Mouse (Mus musculus) spleen, adult 2 months (tissue): ENCODE measurements around the gene Bicc1. TPM values are rescaled to one million over a fixed set of nuclear protein-coding genes. Genes with fewer than 3 reads are reported as not detected.

Source experiments
- DNase-seq, 2 experiments: peaks; one replicate each; pipeline versions ENCODE4 v3.0.0 to v3.0.0-alpha.2; 2012 to 2021; ENCODE audit warnings: low spot score in 2 of 2, low read depth in 1 of 2
- H3K27ac ChIP-seq: fragments of 200-500 bp; 2 replicates; pipeline ENCODE4 v1.5.1; 2012; ENCODE audit warnings: low read length, inconsistent platforms; ENCODE audit not compliant: insufficient read depth
- H3K27me3 ChIP-seq: fragments of 200-500 bp; 2 replicates; pipeline ENCODE4 v1.6.1; 2012; ENCODE audit warnings: mild to moderate bottlenecking, moderate library complexity, low read length, inconsistent platforms; ENCODE audit not compliant: control insufficient read depth, insufficient read depth
- H3K36me3 ChIP-seq: fragments of 200-500 bp; 2 replicates; pipeline ENCODE4 v1.6.1; 2012; ENCODE audit warnings: mild to moderate bottlenecking, low read length, inconsistent platforms; ENCODE audit not compliant: control insufficient read depth, insufficient read depth
- H3K4me1 ChIP-seq: fragments of 200-500 bp; 2 replicates; pipeline ENCODE4 v1.6.1; 2011; ENCODE audit warnings: inconsistent platforms; ENCODE audit not compliant: control insufficient read depth, insufficient read depth, insufficient read length
- H3K4me3 ChIP-seq: fragments of 200-500 bp; 2 replicates; pipeline ENCODE4 v1.5.1; 2011; ENCODE audit warnings: mild to moderate bottlenecking, inconsistent platforms; ENCODE audit not compliant: insufficient read depth, insufficient read length; ENCODE audit errors: extremely low read depth
- CTCF ChIP-seq: fragments of 200-500 bp; IDR thresholded peaks from 2 replicates; pipeline ENCODE4 v1.5.1; 2011; ENCODE audit warnings: mild to moderate bottlenecking, inconsistent platforms; ENCODE audit not compliant: insufficient read depth, insufficient read length, insufficient replicate concordance; ENCODE audit errors: extremely low read depth
- POLR2A ChIP-seq: fragments of 200-500 bp; IDR thresholded peaks from 2 replicates; pipeline ENCODE4 v1.6.1; 2011; ENCODE audit warnings: low read depth, low read length, inconsistent platforms
- WGBS: fragments of 180-500 bp; shearing (Covaris S2); methylation state at CpG from one replicate; pipeline ENCODE4 v1.1.7; 2018; 5-methylcytosine and 5-hydroxymethylcytosine counted together
- polyA plus RNA-seq: library from polyadenylated mRNA; depleted of rRNA; stranded (reverse); fragments of >200 nt; gene quantifications from 2 replicates; pipeline ENCODE4 v1.2.3, GENCODE M21; 2012

The Bicc1 gene
- polyA plus RNA-seq, 1 experiment, result 3.5 TPM

- WGBS, result 82% methylated on average over 6 of the region's 6 CpGs
Observed at GRCm38 (mm10) chr10:70993497-70994134, 165.9 kb downstream of the Bicc1 start.

GRCm38 (mm10) chr10:70987396-70987795 lies 172.1 kb downstream of the Bicc1 start:
- no peak overlapping the region for H3K4me3 ChIP-seq
- 69% methylated on average over 5 of the region's 5 CpGs for WGBS
- no peak overlapping the region for H3K27ac ChIP-seq
- DNase-seq, result no peak
- no peaks in the 10 kb centered on the region for H3K36me3 ChIP-seq
- H3K27me3 ChIP-seq, result no peaks in the 10 kb centered on the region
- H3K4me1 ChIP-seq, result no peaks in the 10 kb centered on the region
- no peak for TF ChIP-seq POLR2A
- TF ChIP-seq CTCF, result no peak

More at GRCm38 (mm10) chr10:70993497-70994134, 165.9 kb downstream of the Bicc1 start:
- no peak overlapping the region for H3K4me3 ChIP-seq
- no peaks in the 10 kb centered on the region for H3K4me1 ChIP-seq
- DNase-seq, result no peak
- TF ChIP-seq POLR2A (no peak), CTCF (no peak)
- no peak overlapping the region for H3K27ac ChIP-seq
- no peaks in the 10 kb centered on the region for H3K27me3 ChIP-seq
- H3K36me3 ChIP-seq, result no peaks in the 10 kb centered on the region

- Histone ChIP-seq H3K4me3 (no peak overlapping the region), H3K27ac (no peak overlapping the region), H3K4me1 (no peaks in the 10 kb centered on the region), H3K27me3 (no peaks in the 10 kb centered on the region), H3K36me3 (no peaks in the 10 kb centered on the region)
- TF ChIP-seq POLR2A (no peak), CTCF (no peak)
- no peak for DNase-seq
- 80% methylated on average over 11 of the region's 11 CpGs for WGBS
Observed at GRCm38 (mm10) chr10:70983036-70983670, 176.3 kb downstream of the Bicc1 start.

GRCm38 (mm10) chr10:70982156-70982555 lies 177.3 kb downstream of the Bicc1 start:
- Histone ChIP-seq H3K36me3 (no peaks in the 10 kb centered on the region), H3K4me3 (no peak overlapping the region), H3K4me1 (no peaks in the 10 kb centered on the region), H3K27ac (no peak overlapping the region), H3K27me3 (no peaks in the 10 kb centered on the region)
- 88% methylated on average over 7 of the region's 7 CpGs for WGBS
- TF ChIP-seq CTCF (no peak), POLR2A (no peak)
- DNase-seq, result no peak

- no peaks in the 10 kb centered on the region for H3K4me1 ChIP-seq
- H3K36me3 ChIP-seq, result no peaks in the 10 kb centered on the region
- H3K27ac ChIP-seq, result no peak overlapping the region
- WGBS, result 89% methylated on average over 8 of the region's 8 CpGs
- no peaks in the 10 kb centered on the region for H3K27me3 ChIP-seq
- TF ChIP-seq CTCF (no peak), POLR2A (no peak)
- no peak overlapping the region for H3K4me3 ChIP-seq
- DNase-seq, result no peak
Observed at GRCm38 (mm10) chr10:70979657-70980056, 179.8 kb downstream of the Bicc1 start.

- H3K27me3 ChIP-seq, result no peaks in the 10 kb centered on the region
- no peak overlapping the region for H3K27ac ChIP-seq
- 86% methylated on average over 6 of the region's 6 CpGs for WGBS
- no peak overlapping the region for H3K4me3 ChIP-seq
- no peaks in the 10 kb centered on the region for H3K36me3 ChIP-seq
- no peak for TF ChIP-seq POLR2A
- no peak for TF ChIP-seq CTCF
- DNase-seq, result no peak
- no peaks in the 10 kb centered on the region for H3K4me1 ChIP-seq
Observed at GRCm38 (mm10) chr10:70977141-70977540, 182.4 kb downstream of the Bicc1 start.

GRCm38 (mm10) chr10:70976633-70977032 lies 182.9 kb downstream of the Bicc1 start:
- TF ChIP-seq CTCF (no peak), POLR2A (no peak)
- no peaks in the 10 kb centered on the region for H3K4me1 ChIP-seq
- no peak overlapping the region for H3K4me3 ChIP-seq
- H3K36me3 ChIP-seq, result no peaks in the 10 kb centered on the region
- H3K27me3 ChIP-seq, result no peaks in the 10 kb centered on the region
- WGBS, result 68% methylated on average over 9 of the region's 9 CpGs
- H3K27ac ChIP-seq, result no peak overlapping the region
- no peak for DNase-seq
